Mouse (Mus musculus) regulatory T cell (primary cell): Measurements from ENCODE around the gene Dchs2.
"Not testable (repeated sequence)": the region's sequence is repeated elsewhere in the genome, so short reads cannot be mapped to it uniquely, and the experiment has no call there.

Experiments
- in situ Hi-C: fragments of 300-600 bp; cut with MboI, MseI; formaldehyde crosslinking; loops from one replicate; pipeline ENCODE4 v1.15.1; 2025; ENCODE audit warnings: high pct_unique_total_duplicates

Gene Dchs2

GRCm38 (mm10) chr3:83127726-83128448, at the start of gene Dchs2:
Gene Dchs2, plus strand, starts transcription at chr3:83127948.
- in situ Hi-C loops: no loop called here

- in situ Hi-C loops: loop anchor here (5.0 kb wide), 1 partner anchor 78 kb away; no protein-coding TSS in a partner anchor
Observed at GRCm38 (mm10) chr3:83080567-83081055, 47.1 kb upstream of the Dchs2 start.

GRCm38 (mm10) chr3:83097586-83097985, 30.2 kb upstream of the Dchs2 start:
- in situ Hi-C loops: no loop called here

- in situ Hi-C loops: no loop called here
Observed at GRCm38 (mm10) chr3:83098546-83099034, 29.2 kb upstream of the Dchs2 start.

GRCm38 (mm10) chr3:83099139-83099538, 28.6 kb upstream of the Dchs2 start:
- in situ Hi-C loops: no loop called here

GRCm38 (mm10) chr3:83099651-83100050, 28.1 kb upstream of the Dchs2 start:
- in situ Hi-C loops: no loop called here

GRCm38 (mm10) chr3:83102286-83102685, 25.5 kb upstream of the Dchs2 start:
- in situ Hi-C loops: no loop called here

- in situ Hi-C loops: no loop called here
Observed at GRCm38 (mm10) chr3:83110163-83110562, 17.6 kb upstream of the Dchs2 start.

- in situ Hi-C loops: no loop called here
Observed at GRCm38 (mm10) chr3:83111485-83112261, 16.1 kb upstream of the Dchs2 start.

GRCm38 (mm10) chr3:83112869-83113268, 14.9 kb upstream of the Dchs2 start:
- in situ Hi-C loops: no loop called here

GRCm38 (mm10) chr3:83114946-83115345, 12.8 kb upstream of the Dchs2 start:
- in situ Hi-C loops: no loop called here

- in situ Hi-C loops: no loop called here
Observed at GRCm38 (mm10) chr3:83117592-83117991, 10.2 kb upstream of the Dchs2 start.

- in situ Hi-C loops: not testable (repeated sequence)
Observed at GRCm38 (mm10) chr3:83123945-83124344, 3.8 kb upstream of the Dchs2 start.

GRCm38 (mm10) chr3:83127088-83127725, 541 bp upstream of the Dchs2 start:
- in situ Hi-C loops: no loop called here

- in situ Hi-C loops: no loop called here
Observed at GRCm38 (mm10) chr3:83128449-83128922, 738 bp downstream of the Dchs2 start.

GRCm38 (mm10) chr3:83129151-83129550, 1.4 kb downstream of the Dchs2 start:
- in situ Hi-C loops: no loop called here

- in situ Hi-C loops: no loop called here
Observed at GRCm38 (mm10) chr3:83136413-83136812, 8.7 kb downstream of the Dchs2 start.

- in situ Hi-C loops: no loop called here
Observed at GRCm38 (mm10) chr3:83138820-83139219, 11.1 kb downstream of the Dchs2 start.

GRCm38 (mm10) chr3:83145610-83146009, 17.9 kb downstream of the Dchs2 start:
- in situ Hi-C loops: no loop called here

- in situ Hi-C loops: no loop called here
Observed at GRCm38 (mm10) chr3:83147273-83148054, 19.7 kb downstream of the Dchs2 start.

- in situ Hi-C loops: no loop called here
Observed at GRCm38 (mm10) chr3:83148055-83148447, 20.3 kb downstream of the Dchs2 start.
